Mouse (Mus musculus) liver, embryonic 14.5 days (tissue): ENCODE data around the gene Ppp1r15a.
A peak's percentile ranks its signal among the peaks of the same experiment; 100 is the strongest.

Experiments used
- CTCF ChIP-seq: IDR thresholded peaks from 2 replicates; pipeline ENCODE4 v1.5.1; 2016; ENCODE audit warnings: antibody characterized with exemption, low read depth, control low read depth
- EP300 ChIP-seq: IDR thresholded peaks from 2 replicates; pipeline ENCODE4 v1.6.1; 2016; ENCODE audit warnings: antibody characterized with exemption, low read depth

DNA sequence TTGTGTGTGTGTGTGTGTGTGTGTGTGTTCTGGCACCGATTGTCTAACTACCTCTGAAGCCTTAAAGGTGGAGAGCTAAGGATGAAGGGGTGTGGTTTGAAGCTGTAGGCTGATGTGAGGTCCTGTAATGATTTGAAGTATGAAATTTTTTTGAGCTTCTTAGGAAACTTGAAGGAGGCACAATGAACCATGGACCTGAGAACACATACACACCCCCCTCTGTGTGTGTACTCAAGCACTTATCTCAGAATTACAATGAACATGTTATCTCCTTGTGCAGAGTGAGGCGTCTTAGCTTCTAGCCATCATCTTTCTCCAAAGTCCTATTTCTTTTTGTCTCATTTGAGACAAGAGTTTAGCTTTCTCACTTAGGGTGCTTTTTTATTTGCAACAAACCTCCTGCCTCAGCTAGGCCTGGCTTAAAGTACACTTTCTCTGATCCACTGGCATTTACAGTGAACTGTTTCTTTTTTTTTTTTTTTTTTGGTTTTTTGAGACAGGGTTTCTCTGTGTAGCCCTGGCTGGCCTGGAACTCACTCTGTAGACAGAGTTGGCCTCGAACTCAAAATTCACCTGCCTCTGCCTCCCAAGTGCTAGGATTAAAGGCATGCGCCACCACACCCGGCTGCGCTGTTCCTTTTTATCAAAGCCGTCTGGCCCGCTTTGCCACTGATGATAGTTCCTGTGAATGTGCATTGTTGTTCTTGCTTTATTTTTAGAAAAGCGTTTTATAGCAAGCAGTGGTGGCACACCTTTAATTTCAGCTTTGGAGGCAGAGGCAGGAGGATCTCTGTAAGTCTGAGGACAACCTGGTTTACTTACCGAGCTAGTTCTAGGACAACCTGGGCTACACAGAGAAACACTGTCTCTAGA, 42.8 kb upstream of the Ppp1r15a start:
- TF ChIP-seq CTCF (no peak), EP300 (peak; percentile 40; the same call in 1 of the 2 replicates)
